Mouse (Mus musculus): Measurements from ENCODE around the gene Serf2.

The Serf2 gene

GRCm38 (mm10) chr2:121507173-121507950, 58.4 kb downstream of the Serf2 start:
- DNase-seq = no peak

All from kidney, postnatal 14 days (tissue).